Mouse (Mus musculus): ENCODE measurements at regions not wholly inside any gene's neighbourhood (a gene's known extent, or its start where the extent isn't known, plus 50 kb on each side); places are given as distances from the start of the nearest gene placed in this dataset.
A peak's percentile ranks its signal among the peaks of the same experiment; 100 is the strongest.
"Not testable (repeated sequence)": the region's sequence is repeated elsewhere in the genome, so short reads cannot be mapped to it uniquely, and the experiment has no call there.

- intact Hi-C loops (cut with DNase I): no loop called here
- DNase-seq: no peak
Measured at GRCm38 (mm10) chr12:77092143-77092542, 130.1 kb upstream of the Max start.

GRCm38 (mm10) chr12:77091700-77092099, 129.7 kb upstream of the Max start:
- intact Hi-C loops (cut with DNase I): no loop called here

GRCm38 (mm10) chr12:77090525-77090924, 128.5 kb upstream of the Max start:
- intact Hi-C loops (cut with DNase I): no loop called here
- DNase-seq: no peak

More at GRCm38 (mm10) chr12:77091700-77092099, 129.7 kb upstream of the Max start:
- no peak for DNase-seq

- peak in 1 of 2 experiments; percentile 5 for DNase-seq
- intact Hi-C loops (cut with DNase I): no loop called here
Measured at GRCm38 (mm10) chr12:77089624-77090278, 127.8 kb upstream of the Max start.

- intact Hi-C loops (cut with DNase I): no loop called here
- peak; percentile 16 to 18 for DNase-seq
Measured at GRCm38 (mm10) chr12:77088452-77088851, 126.5 kb upstream of the Max start.

- intact Hi-C loops (cut with DNase I); DNase-seq: not testable (repeated sequence)
Measured at GRCm38 (mm10) chr12:77086931-77087330, 124.9 kb upstream of the Max start.

- DNase-seq: no peak
- intact Hi-C loops (cut with DNase I): no loop called here
Measured at GRCm38 (mm10) chr12:77085894-77086293, 123.9 kb upstream of the Max start.

- intact Hi-C loops (cut with DNase I): no loop called here
- DNase-seq: no peak
Measured at GRCm38 (mm10) chr12:77085244-77085643, 123.2 kb upstream of the Max start.

GRCm38 (mm10) chr12:77084744-77085143, 122.7 kb upstream of the Max start:
- DNase-seq: no peak
- intact Hi-C loops (cut with DNase I): no loop called here

- intact Hi-C loops (cut with DNase I): no loop called here
- no peak for DNase-seq
Measured at GRCm38 (mm10) chr12:77084343-77084742, 122.3 kb upstream of the Max start.

GRCm38 (mm10) chr12:77083760-77084159, 121.8 kb upstream of the Max start:
- intact Hi-C loops (cut with DNase I): no loop called here
- DNase-seq: no peak

GRCm38 (mm10) chr12:77081774-77082173, 119.8 kb upstream of the Max start:
- no peak for DNase-seq
- intact Hi-C loops (cut with DNase I): no loop called here

- no peak for DNase-seq
- intact Hi-C loops (cut with DNase I): no loop called here
Measured at GRCm38 (mm10) chr12:77079481-77079880, 117.5 kb upstream of the Max start.

GRCm38 (mm10) chr12:77076678-77077077, 114.7 kb upstream of the Max start:
- no peak for DNase-seq
- intact Hi-C loops (cut with DNase I): no loop called here

- no peak for DNase-seq
- intact Hi-C loops (cut with DNase I): no loop called here
Measured at GRCm38 (mm10) chr12:77074602-77075001, 112.6 kb upstream of the Max start.

GRCm38 (mm10) chr12:77071700-77072099, 109.7 kb upstream of the Max start:
- intact Hi-C loops (cut with DNase I): no loop called here
- DNase-seq: no peak

GRCm38 (mm10) chr12:77067938-77068337, 105.9 kb upstream of the Max start:
- intact Hi-C loops (cut with DNase I): no loop called here
- no peak for DNase-seq

- intact Hi-C loops (cut with DNase I): no loop called here
- no peak for DNase-seq
Measured at GRCm38 (mm10) chr12:77067115-77067514, 105.1 kb upstream of the Max start.

- no peak for DNase-seq
- intact Hi-C loops (cut with DNase I): no loop called here
Measured at GRCm38 (mm10) chr12:77065645-77066512, 103.9 kb upstream of the Max start.

- intact Hi-C loops (cut with DNase I): no loop called here
- DNase-seq: no peak
Measured at GRCm38 (mm10) chr12:77064048-77064447, 102.0 kb upstream of the Max start.

- DNase-seq: no peak
- intact Hi-C loops (cut with DNase I): no loop called here
Measured at GRCm38 (mm10) chr12:77061562-77061847, 99.5 kb upstream of the Max start.
